Mouse (Mus musculus) liver, adult 2 months (tissue): ENCODE results near the gene Rsph6a.

Source experiments
- CTCF ChIP-seq: fragments of 200-500 bp; IDR thresholded peaks from 2 replicates; pipeline ENCODE4 v1.5.1; 2011; ENCODE audit warnings: low read depth, low read length, control low read depth
- POLR2A ChIP-seq: fragments of 200-500 bp; IDR thresholded peaks from 2 replicates; pipeline ENCODE4 v1.6.1; 2011; ENCODE audit warnings: low read length, control low read depth; ENCODE audit not compliant: insufficient read depth; ENCODE audit errors: extremely low read depth

- TF ChIP-seq CTCF (no peak), POLR2A (0 out of 2 replicates have a peak, but pooled peaks have one; percentile 6)
These were observed 40.6 kb downstream of the Rsph6a start for GRCm38 (mm10) chr7:19094826-19095750.
